Mouse (Mus musculus) activated CD4-positive, CD25-positive, alpha-beta regulatory T cell, adult 4 months (primary cell): ENCODE results near the gene Ccar1. TPM values are rescaled to one million over a fixed set of nuclear protein-coding genes. Genes with fewer than 3 reads are reported as not detected.
"Not testable (repeated sequence)": the region's sequence is repeated elsewhere in the genome, so short reads cannot be mapped to it uniquely, and the experiment has no call there.

ENCODE experiments used
- ATAC-seq: one replicate; pipeline ENCODE4 v1.8.0; 2017
- polyA plus RNA-seq, 2 experiments: library from polyadenylated mRNA; unstranded; fragments of 100-300 nt; shearing (Covaris generic); gene quantifications; one replicate each; pipeline ENCODE4 v1.2.1; 2017

Gene Ccar1
- polyA plus RNA-seq, 2 experiments from 2014 or later, result 111 to 132 TPM

DNA sequence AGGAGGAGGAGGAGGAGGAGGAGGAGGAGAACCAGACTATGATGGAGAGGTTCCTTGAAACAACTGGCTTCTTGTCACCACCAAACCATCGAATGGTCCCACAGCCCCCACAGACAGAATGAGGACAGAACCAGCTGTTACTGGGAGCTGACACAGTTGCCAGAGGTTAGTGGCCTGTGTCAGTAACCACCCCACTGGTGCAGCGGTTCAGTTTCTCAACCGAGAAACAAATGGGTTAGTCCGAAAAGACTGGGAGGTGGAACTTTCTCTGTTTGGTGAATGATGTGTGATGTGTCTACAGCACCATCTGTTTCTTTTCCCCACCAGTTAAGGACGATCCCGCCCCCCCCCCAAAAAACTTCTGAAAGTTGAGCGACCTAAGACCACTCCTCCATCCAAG lies 67.2 kb downstream of the Ccar1 start:
- ATAC-seq, result no peak

DNA sequence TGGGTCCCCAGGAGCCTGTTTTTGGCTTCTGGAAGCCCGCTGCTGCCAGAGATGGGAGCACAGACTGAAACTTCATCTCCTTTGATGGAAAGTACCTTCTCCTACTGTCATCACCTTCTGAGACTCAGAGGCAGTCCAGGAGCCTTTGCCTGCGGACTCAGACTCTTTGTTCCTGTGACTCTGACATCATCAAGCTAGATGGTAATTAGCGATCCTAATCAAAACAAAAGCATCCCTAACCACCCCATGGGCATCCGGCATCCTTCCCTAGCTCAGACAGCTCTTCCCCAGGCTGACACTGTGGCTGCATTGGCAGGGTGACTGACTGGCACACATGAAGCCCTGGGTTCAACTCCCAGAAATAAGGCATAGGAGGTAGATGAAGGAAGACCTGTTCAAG lies 69.4 kb downstream of the Ccar1 start:
- no peak for ATAC-seq

DNA sequence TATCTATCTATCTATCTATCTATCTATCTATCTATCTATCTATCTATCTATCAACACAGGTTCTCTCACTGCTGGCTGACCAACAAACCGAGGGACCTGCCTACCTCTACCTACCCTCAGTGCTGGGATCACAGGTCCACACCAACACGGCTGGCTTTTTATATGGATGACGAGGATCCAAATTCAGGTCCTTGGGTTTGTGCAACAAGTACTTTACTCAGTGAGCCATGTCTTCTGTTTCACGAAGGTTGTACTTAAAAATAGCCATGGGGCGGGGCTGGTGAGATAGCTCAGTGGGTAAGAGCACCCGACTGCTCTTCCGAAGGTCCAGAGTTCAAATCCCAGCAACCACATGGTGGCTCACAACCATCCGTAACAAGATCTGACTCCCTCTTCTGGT lies 71.5 kb downstream of the Ccar1 start:
- not testable (repeated sequence) for ATAC-seq

DNA sequence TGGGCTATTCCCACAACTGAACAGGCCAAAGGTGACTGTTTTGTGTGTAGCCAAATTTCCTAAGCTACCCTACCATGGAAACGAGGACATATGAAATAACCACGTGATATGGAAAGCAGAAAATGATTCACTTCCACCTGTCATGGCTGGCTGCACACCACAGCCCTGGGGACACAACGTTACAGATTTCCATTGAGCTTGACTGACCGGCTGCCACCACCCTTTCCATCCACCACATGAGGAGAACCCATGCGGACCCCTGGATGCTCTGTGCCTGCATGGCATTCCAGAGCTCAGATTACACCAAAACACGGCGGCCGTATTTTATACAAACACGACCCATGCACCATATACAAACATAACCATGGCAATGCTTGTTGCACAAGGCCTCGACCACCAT lies 78.6 kb downstream of the Ccar1 start:
- ATAC-seq, result no peak

DNA sequence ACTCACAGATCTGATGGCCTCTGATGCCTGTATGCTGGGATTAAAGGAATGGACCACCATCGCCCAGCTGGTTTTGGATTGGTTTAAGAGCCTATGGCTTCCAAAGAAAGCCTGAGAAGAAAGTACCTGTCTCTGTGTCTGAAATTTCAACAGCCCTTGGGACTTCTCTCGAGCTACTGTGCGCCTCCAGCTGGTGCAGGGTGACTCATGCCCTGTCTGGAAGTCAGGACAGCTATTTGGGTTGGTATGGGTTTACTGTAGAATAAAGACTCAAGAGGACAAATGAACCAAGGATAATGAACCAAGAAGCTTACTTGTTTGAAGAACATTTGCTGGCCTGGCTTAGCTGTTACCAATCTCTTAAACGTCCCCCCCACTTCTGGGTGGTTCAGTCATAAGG lies 88.5 kb downstream of the Ccar1 start:
- no peak for ATAC-seq

DNA sequence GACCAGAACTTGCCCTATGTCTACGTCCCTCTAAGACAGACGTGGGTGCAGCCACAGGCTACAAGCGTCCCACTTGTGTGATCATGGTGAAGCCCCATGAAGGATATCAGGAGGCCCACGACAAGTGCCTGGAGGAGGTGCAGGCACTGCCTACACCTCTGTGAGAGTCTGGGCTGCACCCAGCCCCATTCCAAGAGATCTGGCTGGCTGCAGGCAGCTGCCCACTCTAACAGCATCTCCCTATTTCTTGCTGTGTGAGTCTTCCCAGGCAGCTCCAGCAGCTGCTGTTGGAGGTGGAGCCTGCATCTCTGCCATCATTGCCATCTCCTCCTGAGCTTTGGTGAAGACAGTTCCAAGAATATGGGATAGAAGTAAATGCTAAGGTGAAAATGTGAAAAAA lies 89.7 kb downstream of the Ccar1 start:
- ATAC-seq, result no peak

Other genes with a start within 250 kb of the Ccar1 start
- 1 to 10 TPM; 4.1 to 6.0 TPM for gene Kif1bp, start 213.8 kb downstream of the Ccar1 start, polyA plus RNA-seq
- gene Ddx21, start 190.0 kb downstream of the Ccar1 start, polyA plus RNA-seq, result 10 to 100 TPM; 54.1 to 60.2 TPM
- gene Ddx50, start 141.1 kb downstream of the Ccar1 start, polyA plus RNA-seq, result 10 to 100 TPM; 91.8 to 100.0 TPM
- gene Stox1, start 66.2 kb downstream of the Ccar1 start, polyA plus RNA-seq, result 1 to 10 TPM; 1.5 TPM
- gene Tet1, start 116.7 kb upstream of the Ccar1 start, polyA plus RNA-seq, result 1 to 10 TPM; 5.1 to 6.3 TPM
- 1 to 10 TPM; 3.2 to 3.5 TPM for gene Slc25a16, start 128.3 kb upstream of the Ccar1 start, polyA plus RNA-seq
- gene Dna2, start 154.7 kb upstream of the Ccar1 start, polyA plus RNA-seq, result 1 to 10 TPM; 4.6 to 5.2 TPM
- 10 to 100 TPM; 35.9 to 36.7 TPM for gene Rufy2, start 187.9 kb upstream of the Ccar1 start, polyA plus RNA-seq
- gene Hnrnph3, start 231.9 kb upstream of the Ccar1 start, polyA plus RNA-seq, result 10 to 100 TPM; 66.3 to 75.6 TPM
- under 1 TPM in 1 of 2 experiments, not detected in 1; 0.44 TPM for gene Pbld2, start 232.0 kb upstream of the Ccar1 start, polyA plus RNA-seq